Comparison of ENCODE assay signal across 21 mouse cellular contexts in the genomic region with DNA sequence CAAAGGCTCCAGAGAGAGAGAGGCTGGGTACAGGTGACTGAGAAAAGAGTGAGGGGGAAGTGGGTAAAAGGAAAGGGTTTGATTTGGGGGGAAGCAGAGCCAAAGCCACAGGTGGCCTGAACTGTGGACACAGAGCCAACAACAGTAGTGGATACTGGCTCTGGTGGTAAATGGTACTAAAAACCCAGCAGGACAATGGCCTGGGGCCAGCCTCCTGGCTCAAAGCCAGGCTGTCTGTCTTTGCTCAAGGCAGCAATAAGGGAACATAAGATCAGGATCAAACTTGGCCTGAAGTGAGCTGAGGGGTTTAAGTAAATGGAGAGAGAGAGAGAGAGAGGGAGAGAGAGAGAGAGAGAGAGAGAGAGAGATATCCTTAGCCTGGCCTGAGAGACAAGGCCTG.
DNase-seq lines count a peak whose midpoint lies in the region; ATAC-seq lines count a peak whose summit lies in the region.
"Had no signal": no experiment of that assay in that cellular context is flagged by ENCODE, and none has a peak within 500 bp of the region (broad histone marks: within the 10 kb centered on the region; RNA-seq: fewer than 3 reads in every experiment).

No protein-coding gene starts in this region.

- H3K27ac ChIP-seq in forebrain, embryonic 14.5 days (ENCODE audit: low read depth, low read length): no peak overlapping the region
- H3K27ac ChIP-seq in forebrain, embryonic 12.5 days: no peak overlapping the region
- H3K27ac ChIP-seq: gastrocnemius, adult 2 months; kidney, postnatal 0 days; left cerebral cortex, adult 2 months; limb, embryonic 12.5 days; liver, embryonic 13.5 days; neural tube, embryonic 12.5 days had no signal

- ATAC-seq in forebrain, embryonic 14.5 days: 0 out of 2 replicates have a peak, but pooled peaks have one; percentile 61
- ATAC-seq in forebrain, embryonic 12.5 days (ENCODE audit: low FRiP score): no peak
- ATAC-seq: CD4-positive, CD25-positive, alpha-beta regulatory T cell, adult 4 months; intestine, embryonic 16.5 days had no signal

- H3K9me3 ChIP-seq in forebrain, embryonic 14.5 days (replicated peaks; ENCODE audit: control insufficient read depth, low read length): no peaks in the 10 kb centered on the region
- H3K9me3 ChIP-seq in forebrain, embryonic 12.5 days: no peaks in the 10 kb centered on the region
- H3K9me3 ChIP-seq: limb, embryonic 12.5 days; liver, embryonic 13.5 days; neural tube, embryonic 12.5 days had no signal

- H3K9ac ChIP-seq in forebrain, embryonic 14.5 days (ENCODE audit: low read length): no peak overlapping the region
- H3K9ac ChIP-seq in forebrain, embryonic 12.5 days: no peak overlapping the region
- H3K9ac ChIP-seq: limb, embryonic 12.5 days; liver, embryonic 13.5 days; neural tube, embryonic 12.5 days had no signal

- no peaks in the 10 kb centered on the region for H3K27me3 ChIP-seq in forebrain, embryonic 14.5 days (replicated peaks; ENCODE audit: control insufficient read depth, insufficient read depth, low read length)
- H3K27me3 ChIP-seq in forebrain, embryonic 12.5 days: peaks cover 33% of the 10 kb centered on the region
- H3K27me3 ChIP-seq: liver, embryonic 13.5 days; megakaryocyte, embryonic 14.5 days; neural tube, embryonic 12.5 days had no signal

- DNase-seq in adrenal gland, adult (ENCODE audit: inconsistent age in 2 of 2, low spot score in 1 of 2): peak; percentile 32 to 65
- DNase-seq in adrenal gland, postnatal 4 days (ENCODE audit: low spot score in 2 of 2): no peak
- peak; percentile 70 for DNase-seq in forebrain, embryonic 14.5 days (ENCODE audit: low spot score)
- DNase-seq in kidney, postnatal 14 days: peak; percentile 12
- DNase-seq in kidney, adult 9 months: no peak
- peak; percentile 45 for DNase-seq in Muller cell, postnatal 12 days (ENCODE audit: inconsistent ontology term)
- no peak for DNase-seq in gastrocnemius, postnatal 4 days (ENCODE audit: low spot score in 2 of 2)
- DNase-seq: cerebellum, adult 11-12 months; gastrocnemius, adult 2 months; liver, embryonic 13.5 days; right cerebral cortex, postnatal 25 days; thymus, postnatal 14 days had no signal

- no peak overlapping the region for H3K4me3 ChIP-seq in forebrain, embryonic 14.5 days (ENCODE audit: low read depth, low read length)
- H3K4me3 ChIP-seq in forebrain, embryonic 12.5 days (replicated peaks): no peak overlapping the region
- H3K4me3 ChIP-seq: gastrocnemius, adult 2 months; left cerebral cortex, adult 2 months; limb, embryonic 12.5 days; liver, embryonic 13.5 days; megakaryocyte, embryonic 14.5 days; neural tube, embryonic 12.5 days had no signal

- no peak overlapping the region for H3K4me2 ChIP-seq in forebrain, embryonic 14.5 days (ENCODE audit: low read length)
- no peak overlapping the region for H3K4me2 ChIP-seq in forebrain, embryonic 12.5 days
- H3K4me2 ChIP-seq: limb, embryonic 12.5 days; liver, embryonic 13.5 days; neural tube, embryonic 12.5 days had no signal

- H3K4me1 ChIP-seq in forebrain, embryonic 14.5 days (ENCODE audit: control insufficient read depth, insufficient read depth, low read length): no peaks in the 10 kb centered on the region
- H3K4me1 ChIP-seq in forebrain, embryonic 12.5 days: peaks cover 22% of the 10 kb centered on the region
- H3K4me1 ChIP-seq: limb, embryonic 12.5 days; liver, embryonic 13.5 days; megakaryocyte, embryonic 14.5 days; neural tube, embryonic 12.5 days had no signal

- no peaks in the 10 kb centered on the region for H3K36me3 ChIP-seq in forebrain, embryonic 14.5 days (ENCODE audit: control insufficient read depth, insufficient read depth, low read length)
- H3K36me3 ChIP-seq in forebrain, embryonic 12.5 days (replicated peaks): no peaks in the 10 kb centered on the region
- H3K36me3 ChIP-seq: G1E; limb, embryonic 12.5 days; liver, embryonic 13.5 days; neural tube, embryonic 12.5 days had no signal

Comparison
In these comparisons a context has a peak if more than half of its experiments do, and no peak if none do; other contexts are left out.
1. DNase-seq: peak in adrenal gland, adult (2 of 2), forebrain, embryonic 14.5 days (single experiment), kidney, postnatal 14 days (single experiment) and Muller cell, postnatal 12 days (single experiment); none in adrenal gland, postnatal 4 days (0 of 2), kidney, adult 9 months (single experiment) and gastrocnemius, postnatal 4 days (0 of 2).